Mouse (Mus musculus): ENCODE measurements around the gene Itpr1.

Itpr1 gene

GRCm38 (mm10) chr6:108512994-108513393, 300.1 kb downstream of the Itpr1 start:
- DNase-seq (ENCODE audit: low spot score in 2 of 2), result no peak

GRCm38 (mm10) chr6:108516248-108516647, 303.4 kb downstream of the Itpr1 start:
- DNase-seq (ENCODE audit: low spot score in 2 of 2), result no peak

- no peak for DNase-seq (ENCODE audit: low spot score in 2 of 2)
Measured at GRCm38 (mm10) chr6:108517241-108517981, 304.5 kb downstream of the Itpr1 start.

- DNase-seq (ENCODE audit: low spot score in 2 of 2), result no peak
Measured at GRCm38 (mm10) chr6:108517986-108518385, 305.1 kb downstream of the Itpr1 start.

- DNase-seq (ENCODE audit: low spot score in 2 of 2), result no peak
Measured at GRCm38 (mm10) chr6:108518552-108518951, 305.7 kb downstream of the Itpr1 start.

- no peak for DNase-seq (ENCODE audit: low spot score in 2 of 2)
Measured at GRCm38 (mm10) chr6:108519327-108519726, 306.4 kb downstream of the Itpr1 start.

- DNase-seq (ENCODE audit: low spot score in 2 of 2), result no peak
Measured at GRCm38 (mm10) chr6:108523956-108524616, 311.2 kb downstream of the Itpr1 start.

- DNase-seq (ENCODE audit: low spot score in 2 of 2), result no peak
Measured at GRCm38 (mm10) chr6:108524617-108525010, 311.7 kb downstream of the Itpr1 start.

GRCm38 (mm10) chr6:108527560-108527959, 314.7 kb downstream of the Itpr1 start:
- no peak for DNase-seq (ENCODE audit: low spot score in 2 of 2)

GRCm38 (mm10) chr6:108527993-108528392, 315.1 kb downstream of the Itpr1 start:
- no peak for DNase-seq (ENCODE audit: low spot score in 2 of 2)

GRCm38 (mm10) chr6:108529150-108529549, 316.3 kb downstream of the Itpr1 start:
- no peak for DNase-seq (ENCODE audit: low spot score in 2 of 2)

GRCm38 (mm10) chr6:108530781-108531323, 318.0 kb downstream of the Itpr1 start:
- no peak for DNase-seq (ENCODE audit: low spot score in 2 of 2)

- DNase-seq (ENCODE audit: low spot score in 2 of 2), result no peak
Measured at GRCm38 (mm10) chr6:108531324-108532311, 318.7 kb downstream of the Itpr1 start.

GRCm38 (mm10) chr6:108532486-108533179, 319.7 kb downstream of the Itpr1 start:
- no peak for DNase-seq (ENCODE audit: low spot score in 2 of 2)

GRCm38 (mm10) chr6:108534139-108534538, 321.2 kb downstream of the Itpr1 start:
- no peak for DNase-seq (ENCODE audit: low spot score in 2 of 2)

GRCm38 (mm10) chr6:108534596-108534995, 321.7 kb downstream of the Itpr1 start:
- DNase-seq (ENCODE audit: low spot score in 2 of 2), result no peak

GRCm38 (mm10) chr6:108535309-108535708, 322.4 kb downstream of the Itpr1 start:
- DNase-seq (ENCODE audit: low spot score in 2 of 2), result no peak

GRCm38 (mm10) chr6:108536546-108537317, 323.8 kb downstream of the Itpr1 start:
- DNase-seq (ENCODE audit: low spot score in 2 of 2), result no peak

- no peak for DNase-seq (ENCODE audit: low spot score in 2 of 2)
Measured at GRCm38 (mm10) chr6:108538406-108538805, 325.5 kb downstream of the Itpr1 start.

- no peak for DNase-seq (ENCODE audit: low spot score in 2 of 2)
Measured at GRCm38 (mm10) chr6:108540441-108540840, 327.5 kb downstream of the Itpr1 start.

Data from frontal cortex, postnatal 25 days (tissue).